Mouse (Mus musculus): Measurements from ENCODE around the gene Olfr1291-ps1. TPM values are rescaled to one million over a fixed set of nuclear protein-coding genes. Genes with fewer than 3 reads are reported as not detected.

Olfr1291-ps1 gene
- polyA plus RNA-seq (2015; fragmentation: Nextera tagmentation; extraction: Ambion mirVana), result not detected in 2 replicates

DNA sequence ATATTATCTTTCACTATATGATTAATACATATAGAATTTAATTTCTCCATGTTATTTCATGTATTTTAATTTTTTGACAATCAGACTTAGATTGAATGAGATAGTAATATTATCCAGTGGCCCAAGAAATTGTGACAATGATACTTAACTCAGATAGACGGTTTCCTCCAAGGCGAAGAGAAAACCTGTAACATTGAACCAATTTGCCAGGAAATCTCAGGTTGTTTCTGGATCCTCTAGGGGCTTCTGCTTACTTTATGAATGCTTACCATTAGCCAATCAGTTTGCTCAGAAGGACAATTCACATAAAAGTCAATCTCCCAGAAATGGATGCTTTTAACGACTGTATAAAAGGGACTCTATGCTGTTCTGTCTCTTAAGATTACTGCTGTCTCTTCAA is at the start of gene Olfr1291-ps1:
TSS of gene Olfr1291-ps1 (plus strand) at position 301 of the 400 bp plus-strand sequence.

GRCm38 (mm10) chr2:111448842-111449241 is 48.1 kb upstream of the Olfr1291-ps1 start, which contains the start of gene Olfr1287:
Gene Olfr1287 (plus strand): TSS chr2:111449142.

GRCm38 (mm10) chr2:111473801-111474200 is 23.2 kb upstream of the Olfr1291-ps1 start, which contains the start of gene Olfr1288:
Gene Olfr1288 (plus strand): TSS chr2:111474101.

GRCm38 (mm10) chr2:111480519-111480918 is 16.5 kb upstream of the Olfr1291-ps1 start, which contains the start of gene Olfr1289:
Gene Olfr1289 (plus strand): TSS chr2:111480819.

DNA sequence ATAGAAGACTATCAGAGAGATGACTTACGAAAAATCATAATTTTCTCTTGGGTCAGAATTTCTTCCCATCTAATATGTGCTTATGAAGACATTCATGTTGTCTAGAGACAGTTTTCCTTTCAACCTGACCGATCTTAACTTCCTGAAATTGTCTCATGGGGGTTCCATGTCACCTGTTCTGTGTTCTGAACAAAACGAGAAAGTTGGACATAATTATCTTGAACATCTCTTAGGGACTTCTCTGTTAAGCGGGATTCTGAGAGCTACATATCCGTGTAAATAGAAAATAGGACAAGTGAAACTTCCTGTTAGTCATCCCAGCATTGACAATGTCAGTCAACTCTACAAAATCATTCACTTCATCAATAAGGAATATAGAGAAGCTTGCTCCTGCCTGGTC is 3.3 kb upstream of the Olfr1291-ps1 start, which contains the start of gene Olfr1290:
TSS of gene Olfr1290 (minus strand) at position 101 of the 400 bp plus-strand sequence.

DNA sequence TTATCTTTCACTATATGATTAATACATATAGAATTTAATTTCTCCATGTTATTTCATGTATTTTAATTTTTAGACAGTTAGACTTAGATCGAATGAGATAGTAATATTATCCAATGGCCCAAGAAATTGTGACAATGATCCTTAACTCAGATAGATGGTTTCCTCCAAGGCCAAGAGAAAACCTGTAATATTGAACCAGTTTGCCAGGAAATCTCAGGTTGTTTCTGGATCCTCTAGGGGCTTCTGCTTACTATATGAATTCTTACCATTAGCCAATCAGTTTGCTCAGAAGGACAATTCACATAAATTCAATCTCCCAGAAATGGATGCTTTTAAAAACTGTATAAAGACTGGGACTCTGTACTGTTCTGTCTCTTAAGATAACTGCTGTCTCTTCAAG is 27.9 kb downstream of the Olfr1291-ps1 start, which contains the start of gene Olfr1293-ps:
TSS of gene Olfr1293-ps (plus strand) at position 301 of the 400 bp plus-strand sequence.

DNA sequence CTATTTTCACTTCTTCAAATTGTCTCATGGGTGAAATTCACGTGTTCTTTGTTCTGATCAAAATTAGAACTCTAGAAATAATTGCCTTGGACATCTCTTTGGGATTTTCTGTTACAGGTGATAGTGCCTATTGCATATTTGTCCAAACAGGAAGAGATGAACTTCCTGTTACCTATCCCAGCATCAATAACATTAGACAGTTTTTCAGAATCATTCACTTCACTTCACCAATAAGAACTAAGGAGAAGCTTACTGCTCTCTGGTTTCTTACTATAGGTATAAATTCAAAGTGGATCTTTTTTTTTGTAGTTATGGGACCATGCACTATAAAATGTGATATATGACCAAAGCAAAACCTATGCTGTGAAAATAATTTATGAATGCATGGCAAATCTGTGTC is 43.2 kb downstream of the Olfr1291-ps1 start, which contains the start of gene Olfr1294:
TSS of gene Olfr1294 (minus strand) at position 101 of the 400 bp plus-strand sequence.

Other genes starting within 250 kb of the Olfr1291-ps1 start
- gene Olfr1276, start 242.7 kb upstream of the Olfr1291-ps1 start, polyA plus RNA-seq (2015; fragmentation: Nextera tagmentation; extraction: Ambion mirVana), result not detected in 2 replicates
- not detected in 2 replicates for gene Olfr1277, start 223.1 kb upstream of the Olfr1291-ps1 start, polyA plus RNA-seq (2015; fragmentation: Nextera tagmentation; extraction: Ambion mirVana)
- not detected in 2 replicates for gene Olfr1278, start 207.0 kb upstream of the Olfr1291-ps1 start, polyA plus RNA-seq (2015; fragmentation: Nextera tagmentation; extraction: Ambion mirVana)
- not detected in 2 replicates for gene Olfr1279, start 196.5 kb upstream of the Olfr1291-ps1 start, polyA plus RNA-seq (2015; fragmentation: Nextera tagmentation; extraction: Ambion mirVana)
- gene Olfr1280, start 183.2 kb upstream of the Olfr1291-ps1 start, polyA plus RNA-seq (2015; fragmentation: Nextera tagmentation; extraction: Ambion mirVana), result not detected in 2 replicates
- gene Olfr1281, start 170.7 kb upstream of the Olfr1291-ps1 start, polyA plus RNA-seq (2015; fragmentation: Nextera tagmentation; extraction: Ambion mirVana), result not detected in 2 replicates
- not detected in 2 replicates for gene Olfr1282, start 161.1 kb upstream of the Olfr1291-ps1 start, polyA plus RNA-seq (2015; fragmentation: Nextera tagmentation; extraction: Ambion mirVana)
- not detected in 2 replicates for gene Olfr1283, start 130.4 kb upstream of the Olfr1291-ps1 start, polyA plus RNA-seq (2015; fragmentation: Nextera tagmentation; extraction: Ambion mirVana)
- not detected in 2 replicates for gene Olfr1284, start 121.7 kb upstream of the Olfr1291-ps1 start, polyA plus RNA-seq (2015; fragmentation: Nextera tagmentation; extraction: Ambion mirVana)
- not detected in 2 replicates for gene Olfr1286, start 74.1 kb upstream of the Olfr1291-ps1 start, polyA plus RNA-seq (2015; fragmentation: Nextera tagmentation; extraction: Ambion mirVana)
- not detected in 2 replicates for gene Olfr1287, start 48.0 kb upstream of the Olfr1291-ps1 start, polyA plus RNA-seq (2015; fragmentation: Nextera tagmentation; extraction: Ambion mirVana)
- gene Olfr1288, start 23.1 kb upstream of the Olfr1291-ps1 start, polyA plus RNA-seq (2015; fragmentation: Nextera tagmentation; extraction: Ambion mirVana), result not detected in 2 replicates
- gene Olfr1289, start 16.4 kb upstream of the Olfr1291-ps1 start, polyA plus RNA-seq (2015; fragmentation: Nextera tagmentation; extraction: Ambion mirVana), result not detected in 2 replicates
- gene Olfr1290, start 3.4 kb upstream of the Olfr1291-ps1 start, polyA plus RNA-seq (2015; fragmentation: Nextera tagmentation; extraction: Ambion mirVana), result 0.24 and 0.60 TPM in 2 replicates
- not detected in 2 replicates for gene Olfr1293-ps, start 28.0 kb downstream of the Olfr1291-ps1 start, polyA plus RNA-seq (2015; fragmentation: Nextera tagmentation; extraction: Ambion mirVana)
- not detected in 2 replicates for gene Olfr1294, start 43.1 kb downstream of the Olfr1291-ps1 start, polyA plus RNA-seq (2015; fragmentation: Nextera tagmentation; extraction: Ambion mirVana)
- not detected in 2 replicates for gene Olfr1295, start 72.5 kb downstream of the Olfr1291-ps1 start, polyA plus RNA-seq (2015; fragmentation: Nextera tagmentation; extraction: Ambion mirVana)
- gene Olfr1297, start 129.3 kb downstream of the Olfr1291-ps1 start, polyA plus RNA-seq (2015; fragmentation: Nextera tagmentation; extraction: Ambion mirVana), result not detected in 2 replicates
- not detected in 2 replicates for gene Olfr1298, start 152.0 kb downstream of the Olfr1291-ps1 start, polyA plus RNA-seq (2015; fragmentation: Nextera tagmentation; extraction: Ambion mirVana)
- gene Olfr1299, start 164.2 kb downstream of the Olfr1291-ps1 start, polyA plus RNA-seq (2015; fragmentation: Nextera tagmentation; extraction: Ambion mirVana), result not detected in 2 replicates

All from urinary bladder, postnatal 0 days (tissue).